Mouse (Mus musculus): ENCODE measurements around the gene Cdk17.

DNA sequence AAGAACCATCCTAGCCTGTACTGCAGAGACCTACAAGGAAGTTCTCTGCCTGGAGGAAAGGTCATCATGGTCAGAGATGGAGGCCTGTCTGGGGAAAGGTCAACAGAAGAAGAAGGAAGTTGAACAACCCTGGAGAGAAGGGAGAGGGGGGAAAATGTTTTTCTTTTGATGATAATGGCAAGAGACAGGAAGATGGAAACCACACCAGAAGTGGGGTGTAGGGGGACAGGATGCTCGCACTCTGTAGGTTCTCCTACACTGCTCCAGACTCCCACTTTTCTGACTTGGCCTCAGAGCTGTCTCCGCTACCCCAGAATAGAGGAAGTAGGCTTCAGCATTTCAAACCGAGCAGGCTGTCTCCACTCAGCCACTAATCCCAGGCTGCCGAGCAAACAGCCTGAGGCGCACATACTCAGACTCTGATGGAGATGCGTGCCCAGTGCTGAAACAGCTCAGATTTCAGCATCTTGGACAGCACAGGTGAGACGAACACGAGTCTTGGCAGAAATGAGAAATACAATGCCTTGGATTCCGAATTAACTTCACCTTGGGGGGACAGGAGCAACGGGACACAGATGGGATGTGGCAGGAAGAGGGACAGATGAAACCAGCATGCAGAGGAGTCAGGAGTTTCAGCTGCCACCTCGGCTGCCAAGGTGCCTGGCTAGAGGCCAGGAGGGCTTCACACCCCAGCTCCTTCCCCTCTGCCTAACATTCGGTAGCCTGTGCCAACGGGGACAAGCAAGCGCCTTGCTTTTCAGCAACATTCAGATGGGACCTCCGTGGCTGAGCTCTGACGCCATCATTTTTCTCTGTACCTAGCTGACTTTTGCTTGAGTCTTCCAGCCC, 100.7 kb downstream of the Cdk17 start:
- TF ChIP-seq POLR2A (IDR thresholded peaks at IDR 0.05; ENCODE audit: low read depth, low read length) = no peak
- TF ChIP-seq CTCF (conservative IDR thresholded peaks at IDR 0.05; ENCODE audit: insufficient read depth, insufficient read length, low read depth, low read length) = no peak

Measured in kidney, adult 2 months (tissue).